Mouse (Mus musculus) forebrain, embryonic 11.5 days (tissue): Measurements from ENCODE around the gene Tdrd9. TPM values are rescaled to one million over a fixed set of nuclear protein-coding genes. Genes with fewer than 3 reads are reported as not detected.

ENCODE experiments used
- ATAC-seq: fragments of 200-750 bp; cut with Nextera tagmentation; replicated peaks from 2 replicates; pipeline ENCODE4 v1.8.0; 2017; ENCODE audit warnings: moderate TSS enrichment; ENCODE audit not compliant: low FRiP score
- DNase-seq: peaks from one replicate; pipeline ENCODE4 v3.0.0-alpha.2; 2017; ENCODE audit warnings: low spot score
- H3K27ac ChIP-seq: fragments of 300-500 bp; sonication (generic); 2 replicates; pipeline ENCODE4 v1.5.1; 2014; ENCODE audit warnings: low read depth, low read length
- H3K27me3 ChIP-seq: fragments of 300-500 bp; sonication (generic); 2 replicates; pipeline ENCODE4 v1.6.1; 2014; ENCODE audit warnings: mild to moderate bottlenecking, low read length, mixed read lengths; ENCODE audit not compliant: control insufficient read depth, insufficient read depth
- H3K36me3 ChIP-seq: fragments of 300-500 bp; sonication (generic); 2 replicates; pipeline ENCODE4 v1.6.1; 2014; ENCODE audit warnings: mild to moderate bottlenecking, low read length, moderate library complexity, mixed read lengths; ENCODE audit not compliant: control insufficient read depth, insufficient read depth
- H3K4me1 ChIP-seq: fragments of 300-500 bp; sonication (generic); replicated peaks from 2 replicates; pipeline ENCODE4 v1.6.1; 2014; ENCODE audit warnings: low read length, mixed read lengths; ENCODE audit not compliant: control insufficient read depth, insufficient read depth
- H3K4me2 ChIP-seq: fragments of 300-500 bp; sonication (generic); 2 replicates; pipeline ENCODE4 v1.6.1; 2014; ENCODE audit warnings: low read depth, mild to moderate bottlenecking, low read length, moderate library complexity, mixed read lengths; ENCODE audit not compliant: severe bottlenecking
- H3K4me3 ChIP-seq: fragments of 300-500 bp; sonication (generic); 2 replicates; pipeline ENCODE4 v1.5.1; 2014; ENCODE audit warnings: low read depth, low read length
- H3K9ac ChIP-seq: fragments of 300-500 bp; sonication (generic); 2 replicates; pipeline ENCODE4 v1.6.1; 2014; ENCODE audit warnings: low read length
- H3K9me3 ChIP-seq: fragments of 300-500 bp; sonication (generic); 2 replicates; pipeline ENCODE4 v1.6.1; 2016; ENCODE audit warnings: low read length, mixed read lengths; ENCODE audit not compliant: control insufficient read depth
- WGBS: fragments of 180-500 bp; shearing (Covaris S2); extraction: QIAGEN DNeasy Blood & Tissue Kit; methylation state at CpG from one replicate; pipeline ENCODE4 v1.1.7; 2014; 5-methylcytosine and 5-hydroxymethylcytosine counted together
- polyA plus RNA-seq: library from polyadenylated mRNA; unstranded; fragments of >200 nt; fragmentation: Nextera tagmentation; extraction: Ambion mirVana; gene quantifications from 2 replicates; pipeline ENCODE4 v1.2.1, GENCODE M21; 2014

Gene Tdrd9
- polyA plus RNA-seq, 1 experiment from 2014 or later: 0.94 TPM

- no peak overlapping the region for H3K9ac ChIP-seq
- H3K4me3 ChIP-seq: no peak overlapping the region
- H3K4me1 ChIP-seq: no peaks in the 10 kb centered on the region
- no peak overlapping the region for H3K4me2 ChIP-seq
- H3K27ac ChIP-seq: no peak overlapping the region
- H3K27me3 ChIP-seq: no peaks in the 10 kb centered on the region
- ATAC-seq: no peak
- no peaks in the 10 kb centered on the region for H3K9me3 ChIP-seq
- WGBS: 88% methylated on average over 6 of the region's 6 CpGs
- H3K36me3 ChIP-seq: no peaks in the 10 kb centered on the region
- DNase-seq: no peak
Measured at GRCm38 (mm10) chr12:111974578-111974977, 3.2 kb downstream of the Tdrd9 start.

GRCm38 (mm10) chr12:111977138-111977537 lies 5.8 kb downstream of the Tdrd9 start:
- no peak overlapping the region for H3K4me3 ChIP-seq
- WGBS: 77% methylated on average over 6 of the region's 6 CpGs
- H3K4me1 ChIP-seq: no peaks in the 10 kb centered on the region
- no peak overlapping the region for H3K27ac ChIP-seq
- ATAC-seq (no peak), DNase-seq (no peak)
- H3K27me3 ChIP-seq: no peaks in the 10 kb centered on the region
- H3K9ac ChIP-seq: no peak overlapping the region
- H3K9me3 ChIP-seq: no peaks in the 10 kb centered on the region
- H3K36me3 ChIP-seq: no peaks in the 10 kb centered on the region
- H3K4me2 ChIP-seq: no peak overlapping the region

- H3K27ac ChIP-seq: no peak overlapping the region
- no peaks in the 10 kb centered on the region for H3K27me3 ChIP-seq
- H3K4me1 ChIP-seq: no peaks in the 10 kb centered on the region
- no peaks in the 10 kb centered on the region for H3K9me3 ChIP-seq
- ATAC-seq: no peak
- no peak for DNase-seq
- no peak overlapping the region for H3K9ac ChIP-seq
- 82% methylated on average over 6 of the region's 6 CpGs for WGBS
- H3K36me3 ChIP-seq: no peaks in the 10 kb centered on the region
- no peak overlapping the region for H3K4me3 ChIP-seq
- H3K4me2 ChIP-seq: no peak overlapping the region
Measured at GRCm38 (mm10) chr12:111978274-111978673, 6.9 kb downstream of the Tdrd9 start.

GRCm38 (mm10) chr12:111980887-111981367 lies 9.6 kb downstream of the Tdrd9 start, which contains the start of gene Rd3l:
Gene Rd3l (minus strand): TSS chr12:111981317.
- no peaks in the 10 kb centered on the region for H3K4me1 ChIP-seq
- H3K36me3 ChIP-seq: no peaks in the 10 kb centered on the region
- H3K27ac ChIP-seq: no peak within 1 kb of the TSS
- H3K9ac ChIP-seq: no peak within 1 kb of the TSS
- DNase-seq (no peak), ATAC-seq (no peak)
- H3K9me3 ChIP-seq: no peaks in the 10 kb centered on the region
- H3K27me3 ChIP-seq: no peaks in the 10 kb centered on the region
- 82% methylated on average over 6 of the region's 6 CpGs for WGBS
- no peak within 1 kb of the TSS for H3K4me3 ChIP-seq
- H3K4me2 ChIP-seq: no peak within 1 kb of the TSS

GRCm38 (mm10) chr12:111981831-111982230 lies 10.5 kb downstream of the Tdrd9 start:
- H3K4me1 ChIP-seq: no peaks in the 10 kb centered on the region
- H3K4me2 ChIP-seq: no peak overlapping the region
- no peak for DNase-seq
- no peak overlapping the region for H3K9ac ChIP-seq
- H3K4me3 ChIP-seq: no peak overlapping the region
- ATAC-seq: no peak
- H3K27me3 ChIP-seq: no peaks in the 10 kb centered on the region
- 82% methylated on average over 8 of the region's 8 CpGs for WGBS
- H3K9me3 ChIP-seq: no peaks in the 10 kb centered on the region
- no peak overlapping the region for H3K27ac ChIP-seq
- no peaks in the 10 kb centered on the region for H3K36me3 ChIP-seq

GRCm38 (mm10) chr12:111983165-111983564 lies 11.8 kb downstream of the Tdrd9 start:
- H3K4me3 ChIP-seq: no peak overlapping the region
- ATAC-seq (no peak), DNase-seq (no peak)
- no peaks in the 10 kb centered on the region for H3K36me3 ChIP-seq
- H3K4me1 ChIP-seq: no peaks in the 10 kb centered on the region
- H3K27ac ChIP-seq: no peak overlapping the region
- no peak overlapping the region for H3K9ac ChIP-seq
- no peak overlapping the region for H3K4me2 ChIP-seq
- 78% methylated on average over 2 of the region's 2 CpGs for WGBS
- no peaks in the 10 kb centered on the region for H3K9me3 ChIP-seq
- H3K27me3 ChIP-seq: no peaks in the 10 kb centered on the region

GRCm38 (mm10) chr12:111986756-111987155 lies 15.4 kb downstream of the Tdrd9 start:
- no peaks in the 10 kb centered on the region for H3K9me3 ChIP-seq
- WGBS: 52% methylated on average over 9 of the region's 9 CpGs
- H3K4me3 ChIP-seq: no peak overlapping the region
- no peak overlapping the region for H3K4me2 ChIP-seq
- DNase-seq (no peak), ATAC-seq (no peak)
- H3K36me3 ChIP-seq: no peaks in the 10 kb centered on the region
- no peaks in the 10 kb centered on the region for H3K4me1 ChIP-seq
- no peak overlapping the region for H3K27ac ChIP-seq
- no peaks in the 10 kb centered on the region for H3K27me3 ChIP-seq
- no peak overlapping the region for H3K9ac ChIP-seq

- H3K9ac ChIP-seq: no peak overlapping the region
- no peak overlapping the region for H3K27ac ChIP-seq
- H3K4me2 ChIP-seq: no peak overlapping the region
- 87% methylated on average over 5 of the region's 5 CpGs for WGBS
- H3K4me1 ChIP-seq: no peaks in the 10 kb centered on the region
- H3K9me3 ChIP-seq: no peaks in the 10 kb centered on the region
- DNase-seq (no peak), ATAC-seq (no peak)
- H3K36me3 ChIP-seq: no peaks in the 10 kb centered on the region
- H3K27me3 ChIP-seq: no peaks in the 10 kb centered on the region
- no peak overlapping the region for H3K4me3 ChIP-seq
Measured at GRCm38 (mm10) chr12:111992626-111993025, 21.3 kb downstream of the Tdrd9 start.

- H3K9me3 ChIP-seq: no peaks in the 10 kb centered on the region
- no peak overlapping the region for H3K4me2 ChIP-seq
- no peaks in the 10 kb centered on the region for H3K36me3 ChIP-seq
- H3K4me3 ChIP-seq: no peak overlapping the region
- no peak overlapping the region for H3K9ac ChIP-seq
- H3K27me3 ChIP-seq: no peaks in the 10 kb centered on the region
- WGBS: 85% methylated on average over 2 of the region's 2 CpGs
- H3K27ac ChIP-seq: no peak overlapping the region
- DNase-seq: no peak
- H3K4me1 ChIP-seq: no peaks in the 10 kb centered on the region
- no peak for ATAC-seq
Measured at GRCm38 (mm10) chr12:111995161-111995560, 23.8 kb downstream of the Tdrd9 start.
